Mouse (Mus musculus) limb, embryonic 14.5 days (tissue): ENCODE data around the gene Atxn7l3. TPM values are rescaled to one million over a fixed set of nuclear protein-coding genes. Genes with fewer than 3 reads are reported as not detected.

Experiments used
- ATAC-seq: fragments of 200-750 bp; cut with Nextera tagmentation; 2 replicates; pipeline ENCODE4 v1.8.0; 2017; ENCODE audit warnings: low read depth, moderate number of reproducible peaks, moderate TSS enrichment; ENCODE audit not compliant: low FRiP score
- DNase-seq: peaks from one replicate; pipeline ENCODE4 v3.0.0-alpha.2; 2015; ENCODE audit warnings: low spot score
- H3K27ac ChIP-seq: fragments of 300-500 bp; sonication (generic); replicated peaks from 2 replicates; pipeline ENCODE4 v1.5.1; 2014; ENCODE audit warnings: low read depth, mild to moderate bottlenecking, low read length, moderate library complexity, mixed read lengths
- H3K27me3 ChIP-seq: fragments of 300-500 bp; sonication (generic); 2 replicates; pipeline ENCODE4 v1.6.1; 2014; ENCODE audit warnings: low read length, mixed read lengths; ENCODE audit not compliant: control insufficient read depth, insufficient read depth
- H3K36me3 ChIP-seq: fragments of 300-500 bp; sonication (generic); 2 replicates; pipeline ENCODE4 v1.6.1; 2014; ENCODE audit warnings: mild to moderate bottlenecking, low read length, moderate library complexity, mixed read lengths; ENCODE audit not compliant: control insufficient read depth, insufficient read depth
- H3K4me1 ChIP-seq: fragments of 300-500 bp; sonication (generic); 2 replicates; pipeline ENCODE4 v1.6.1; 2014; ENCODE audit warnings: antibody characterized with exemption, low read length, mixed read lengths; ENCODE audit not compliant: control insufficient read depth, insufficient read depth
- H3K4me2 ChIP-seq: fragments of 300-500 bp; sonication (generic); replicated peaks from 2 replicates; pipeline ENCODE4 v1.6.1; 2014; ENCODE audit warnings: low read depth, mild to moderate bottlenecking, low read length, moderate library complexity; ENCODE audit not compliant: severe bottlenecking
- H3K4me3 ChIP-seq: fragments of 300-500 bp; sonication (generic); replicated peaks from 2 replicates; pipeline ENCODE4 v1.5.1; 2014; ENCODE audit warnings: low read length
- H3K9ac ChIP-seq: fragments of 300-500 bp; sonication (generic); 2 replicates; pipeline ENCODE4 v1.6.1; 2014; ENCODE audit warnings: mild to moderate bottlenecking, low read depth, low read length, moderate library complexity; ENCODE audit not compliant: severe bottlenecking
- H3K9me3 ChIP-seq: fragments of 300-500 bp; sonication (generic); 2 replicates; pipeline ENCODE4 v1.6.1; 2016; ENCODE audit warnings: low read length; ENCODE audit not compliant: control insufficient read depth
- POLR2A ChIP-seq: fragments of 200-500 bp; IDR thresholded peaks from 2 replicates; pipeline ENCODE4 v1.8.0; 2012; ENCODE audit warnings: inconsistent platforms, mild to moderate bottlenecking, moderate library complexity, borderline replicate concordance; ENCODE audit not compliant: insufficient read depth, insufficient read length; ENCODE audit errors: extremely low read depth
- WGBS: fragments of 180-500 bp; shearing (Covaris S2); extraction: QIAGEN DNeasy Blood & Tissue Kit; methylation state at CpG from one replicate; pipeline ENCODE4 v1.1.7; 2014; 5-methylcytosine and 5-hydroxymethylcytosine counted together
- polyA plus RNA-seq, 2 experiments: library from polyadenylated mRNA; depleted of rRNA in 1 of 2; stranded (reverse) in 1 of 2; unstranded in 1 of 2; fragments of >200 nt; fragmentation: Nextera tagmentation in 1 of 2; extraction: Ambion mirVana in 1 of 2; gene quantifications; 2 replicates each; pipeline versions ENCODE4 v1.2.1 to v1.2.3; 2012 to 2014

Atxn7l3 gene
- polyA plus RNA-seq, 2 experiments = 21.0 to 72.1 TPM

DNA sequence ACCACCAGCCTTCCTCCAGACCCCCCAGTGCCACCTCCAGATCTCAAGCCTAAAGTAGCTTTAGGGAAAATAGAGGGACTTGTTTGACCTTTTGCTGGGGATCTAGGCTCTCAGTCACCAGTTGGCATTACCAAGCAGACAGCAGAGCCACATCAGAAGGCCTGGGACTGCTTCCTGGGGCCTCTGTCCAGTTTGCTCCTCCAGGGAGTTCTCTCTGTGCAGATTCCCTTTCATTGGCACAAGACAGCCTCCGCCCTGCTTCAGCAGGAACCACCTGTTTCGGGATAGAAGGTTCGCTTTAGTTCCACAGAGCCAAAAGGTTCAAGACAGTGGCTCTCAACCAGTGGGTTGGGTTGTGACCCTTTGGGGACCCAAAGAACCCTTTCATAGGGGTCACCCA lies 16.8 kb downstream of the Atxn7l3 start:
- no peak overlapping the region for H3K27ac ChIP-seq
- H3K4me3 ChIP-seq = no peak overlapping the region
- DNase-seq (no peak), ATAC-seq (no peak)
- H3K36me3 ChIP-seq = no peaks in the 10 kb centered on the region
- 95% methylated on average over 3 of the region's 3 CpGs for WGBS
- no peak overlapping the region for H3K9ac ChIP-seq
- no peak overlapping the region for H3K4me2 ChIP-seq
- H3K9me3 ChIP-seq = no peaks in the 10 kb centered on the region
- H3K27me3 ChIP-seq = no peaks in the 10 kb centered on the region
- no peak for TF ChIP-seq POLR2A
- peaks cover 10% of the 10 kb centered on the region for H3K4me1 ChIP-seq

DNA sequence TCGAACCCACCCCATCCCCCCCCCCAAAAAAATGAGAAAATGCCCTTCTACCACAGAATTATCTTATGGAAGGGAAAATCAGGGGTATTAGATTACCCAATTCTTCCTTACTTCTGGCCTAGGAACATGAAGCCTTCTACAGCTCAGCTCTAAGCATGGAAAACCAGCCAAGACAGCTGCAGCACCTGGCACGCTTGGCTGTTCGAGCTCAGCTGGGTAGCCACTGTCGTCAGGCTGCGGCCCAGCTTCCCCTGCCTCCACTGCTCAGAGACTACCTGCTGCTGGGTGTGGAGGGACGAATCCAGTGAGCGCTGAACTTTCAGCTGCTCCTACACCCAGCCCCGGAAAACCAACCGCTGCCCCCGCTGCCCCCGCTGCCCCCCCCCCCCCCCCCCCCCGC lies 18.7 kb downstream of the Atxn7l3 start:
- no peak overlapping the region for H3K4me2 ChIP-seq
- no peak overlapping the region for H3K4me3 ChIP-seq
- no peak overlapping the region for H3K27ac ChIP-seq
- H3K9ac ChIP-seq = no peak overlapping the region
- no peaks in the 10 kb centered on the region for H3K27me3 ChIP-seq
- DNase-seq = no peak
- ATAC-seq = no peak
- no peaks in the 10 kb centered on the region for H3K9me3 ChIP-seq
- WGBS = 58% methylated on average over 10 of the region's 12 CpGs
- no peak for TF ChIP-seq POLR2A
- peaks cover 10% of the 10 kb centered on the region for H3K4me1 ChIP-seq
- no peaks in the 10 kb centered on the region for H3K36me3 ChIP-seq

DNA sequence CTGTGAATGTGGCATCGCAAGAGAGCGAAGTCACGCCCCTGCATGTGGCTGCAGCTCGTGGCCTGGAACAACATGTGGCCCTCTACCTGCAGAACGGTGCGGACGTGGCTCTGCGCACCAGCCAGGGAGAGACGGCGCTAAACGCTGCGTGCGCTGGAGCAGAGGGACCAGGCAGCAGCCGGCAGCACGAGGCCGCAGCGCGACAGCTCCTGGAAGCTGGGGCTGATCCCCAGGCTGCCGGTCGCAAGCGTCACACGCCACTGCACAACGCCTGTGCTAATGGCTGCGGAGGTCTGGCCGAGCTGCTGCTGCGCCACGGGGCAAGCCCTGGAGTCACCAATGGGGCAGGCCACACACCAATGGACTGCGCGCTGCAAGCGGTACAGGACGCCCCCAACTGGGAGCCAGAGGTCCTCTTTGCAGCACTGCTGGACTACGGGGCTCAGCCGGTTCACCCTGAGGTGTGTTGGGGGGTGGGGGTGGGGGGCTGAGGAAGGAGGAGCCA lies 20.0 kb downstream of the Atxn7l3 start:
- Histone ChIP-seq H3K27ac (peak overlapping the region; percentile 58; the same call in 1 of the 2 replicates), H3K9me3 (no peaks in the 10 kb centered on the region), H3K9ac (peak overlapping the region; percentile 62), H3K27me3 (no peaks in the 10 kb centered on the region), H3K4me3 (peak overlapping the region; percentile 43), H3K4me1 (peaks cover 10% of the 10 kb centered on the region), H3K36me3 (no peaks in the 10 kb centered on the region), H3K4me2 (peak overlapping the region; percentile 90)
- no peak for TF ChIP-seq POLR2A
- DNase-seq (no peak), ATAC-seq (peak; percentile 63)
- 1% methylated on average over 30 of the region's 33 CpGs for WGBS

DNA sequence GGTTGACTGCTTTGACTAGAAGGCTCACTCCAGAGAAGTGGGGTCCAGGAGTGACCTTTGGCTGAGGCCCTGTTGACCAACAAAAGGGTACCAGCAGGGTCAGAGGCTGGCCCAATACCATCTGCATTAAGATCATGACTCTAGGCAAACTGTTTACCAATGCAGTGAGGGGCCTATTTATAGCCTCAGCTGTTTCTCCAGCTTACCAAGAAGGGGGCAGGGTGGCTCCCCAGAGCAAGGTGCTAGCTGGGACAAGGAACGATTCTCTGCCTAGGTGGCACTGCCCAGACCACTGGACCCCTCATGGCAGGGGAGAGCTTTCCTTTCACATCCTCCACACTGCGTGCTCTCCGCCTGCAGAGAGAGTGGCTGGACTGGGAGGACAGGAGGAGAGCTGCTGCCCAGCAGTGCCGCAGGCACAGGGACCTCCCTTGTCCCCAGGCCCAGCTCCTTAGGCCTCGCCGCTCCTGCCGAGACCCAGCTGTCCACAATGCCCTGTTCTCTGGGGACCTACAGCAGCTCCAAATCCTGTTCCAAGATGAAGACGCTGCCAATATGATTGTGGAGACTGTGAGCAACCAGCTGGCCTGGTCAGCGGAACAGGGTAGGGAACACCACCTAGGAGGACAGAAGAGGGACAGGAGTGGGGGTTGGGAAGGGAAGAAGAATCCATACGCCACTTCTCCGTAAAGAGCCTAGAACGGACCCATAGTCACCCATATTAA lies 27.7 kb downstream of the Atxn7l3 start, which contains the start of gene Asb16:
TSS of gene Asb16 (plus strand) at position 224 of the 725 bp plus-strand sequence.
- Histone ChIP-seq H3K4me2 (no peak within 1 kb of the TSS), H3K4me3 (no peak within 1 kb of the TSS), H3K36me3 (peaks cover 4% of the 10 kb centered on the region; the same call in 1 of the 2 replicates), H3K27me3 (no peaks in the 10 kb centered on the region), H3K4me1 (peaks cover 7% of the 10 kb centered on the region; the same call in 1 of the 2 replicates), H3K9me3 (no peaks in the 10 kb centered on the region), H3K27ac (no peak within 1 kb of the TSS), H3K9ac (peak within 1 kb of the TSS; percentile 25; the same call in 1 of the 2 replicates)
- ATAC-seq (no peak), DNase-seq (no peak)
- TF ChIP-seq POLR2A = no peak
- WGBS = 86% methylated on average over 12 of the region's 12 CpGs

DNA sequence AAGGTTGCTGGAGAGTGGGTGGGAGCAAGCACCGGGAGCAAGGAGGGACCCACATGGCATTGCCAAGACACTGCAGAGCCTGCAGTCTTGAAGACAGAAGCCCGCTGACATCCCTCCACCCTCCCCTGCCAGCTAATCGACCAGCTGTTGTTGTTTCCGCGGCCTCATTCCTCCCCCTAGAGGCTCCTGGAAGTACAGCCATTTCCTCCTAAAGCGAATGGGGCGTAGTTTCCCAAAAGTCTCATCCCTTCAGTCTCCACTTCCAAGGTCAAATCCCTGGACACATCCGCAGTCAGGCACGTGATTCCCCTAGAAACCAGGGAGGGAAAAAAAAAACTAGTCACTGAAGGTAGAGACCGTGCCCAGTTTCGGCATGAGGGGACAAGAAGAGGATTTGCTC lies 29.0 kb downstream of the Atxn7l3 start:
- no peaks in the 10 kb centered on the region for H3K9me3 ChIP-seq
- 0 out of 2 replicates have a peak overlapping the region, but pooled peaks have one; percentile 7 for H3K4me2 ChIP-seq
- H3K4me1 ChIP-seq = peaks cover 7% of the 10 kb centered on the region; the same call in 1 of the 2 replicates
- peaks cover 7% of the 10 kb centered on the region; the same call in 1 of the 2 replicates for H3K36me3 ChIP-seq
- no peak for TF ChIP-seq POLR2A
- H3K9ac ChIP-seq = peak overlapping the region; percentile 25
- peak; percentile 68; the same call in 1 of the 2 replicates for ATAC-seq
- no peak overlapping the region for H3K4me3 ChIP-seq
- no peaks in the 10 kb centered on the region for H3K27me3 ChIP-seq
- H3K27ac ChIP-seq = no peak overlapping the region
- DNase-seq = peak; percentile 82
- 7% methylated on average over 11 of the region's 11 CpGs for WGBS
